Mouse (Mus musculus): Measurements from ENCODE around the gene Patl2. TPM values are rescaled to one million over a fixed set of nuclear protein-coding genes. Genes with fewer than 3 reads are reported as not detected.

Patl2 gene
- polyA plus RNA-seq, 1 experiment from 2014 or later, result not detected

DNA sequence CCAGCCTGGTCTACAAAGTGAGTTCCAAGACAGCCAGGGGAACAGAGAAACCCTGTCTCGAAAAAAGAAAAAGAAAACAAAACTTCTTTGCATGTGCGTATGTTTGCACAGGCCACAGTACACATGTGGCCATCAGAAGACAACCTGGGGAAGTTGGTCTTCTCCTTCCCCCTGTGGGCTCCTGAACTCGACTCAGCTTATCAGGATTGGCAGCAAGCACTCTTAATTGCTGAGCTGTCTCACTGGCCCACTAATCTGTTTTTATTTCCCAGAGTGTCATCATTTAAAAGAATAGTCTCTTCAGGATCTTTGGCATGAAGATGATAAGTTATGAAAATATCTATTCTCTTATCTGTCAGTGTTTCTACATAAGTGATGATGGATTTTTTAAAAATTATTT is 5.9 kb upstream of the Patl2 start:
- Histone ChIP-seq H3K4me3 (ENCODE audit: low read depth, low read length) (no peak overlapping the region), H3K4me1 (ENCODE audit: control insufficient read depth, insufficient read depth, low read length) (no peaks in the 10 kb centered on the region), H3K9me3 (ENCODE audit: control insufficient read depth, low read length) (no peaks in the 10 kb centered on the region), H3K36me3 (ENCODE audit: control insufficient read depth, insufficient read depth, low read length) (no peaks in the 10 kb centered on the region), H3K27ac (ENCODE audit: low read depth, low read length) (no peak overlapping the region), H3K4me2 (no peak overlapping the region), H3K9ac (ENCODE audit: low read length) (no peak overlapping the region), H3K27me3 (ENCODE audit: control insufficient read depth, insufficient read depth, low read length) (no peaks in the 10 kb centered on the region)
- ATAC-seq (ENCODE audit: low FRiP score) (no peak), DNase-seq (ENCODE audit: low spot score, missing footprints) (no peak)
- WGBS, result 88% methylated on average over 3 of the region's 3 CpGs

DNA sequence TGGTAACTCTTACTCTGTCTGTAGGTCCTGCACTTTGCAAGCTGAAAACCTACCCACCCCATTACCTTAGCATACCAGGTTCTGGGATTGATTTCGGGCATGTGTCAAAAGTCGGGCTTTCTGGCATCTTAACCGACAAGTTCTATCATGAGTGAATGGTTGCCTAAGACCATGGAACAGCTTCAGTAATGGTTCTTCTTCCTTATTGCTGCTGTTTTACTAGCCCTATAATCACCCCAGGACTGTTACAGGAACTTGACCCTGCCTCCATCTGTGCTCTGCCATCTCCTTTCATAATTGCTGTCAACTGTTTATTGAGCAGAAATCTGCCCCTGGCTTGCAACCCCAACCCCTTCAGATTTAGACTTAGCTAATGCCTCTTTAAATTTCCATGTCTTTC is 762 bp upstream of the Patl2 start:
- peak; percentile 59 for DNase-seq (ENCODE audit: low spot score, missing footprints)
- no peaks in the 10 kb centered on the region for H3K36me3 ChIP-seq (ENCODE audit: control insufficient read depth, insufficient read depth, low read length)
- H3K9me3 ChIP-seq (ENCODE audit: control insufficient read depth, low read length), result no peaks in the 10 kb centered on the region
- no peak for ATAC-seq (ENCODE audit: low FRiP score)
- H3K4me2 ChIP-seq, result no peak overlapping the region
- H3K27me3 ChIP-seq (ENCODE audit: control insufficient read depth, insufficient read depth, low read length), result no peaks in the 10 kb centered on the region
- H3K4me3 ChIP-seq (ENCODE audit: low read depth, low read length), result no peak overlapping the region
- H3K9ac ChIP-seq (ENCODE audit: low read length), result no peak overlapping the region
- no peak overlapping the region for H3K27ac ChIP-seq (ENCODE audit: low read depth, low read length)
- no peaks in the 10 kb centered on the region for H3K4me1 ChIP-seq (ENCODE audit: control insufficient read depth, insufficient read depth, low read length)
- WGBS, result 98% methylated on average over 3 of the region's 3 CpGs

DNA sequence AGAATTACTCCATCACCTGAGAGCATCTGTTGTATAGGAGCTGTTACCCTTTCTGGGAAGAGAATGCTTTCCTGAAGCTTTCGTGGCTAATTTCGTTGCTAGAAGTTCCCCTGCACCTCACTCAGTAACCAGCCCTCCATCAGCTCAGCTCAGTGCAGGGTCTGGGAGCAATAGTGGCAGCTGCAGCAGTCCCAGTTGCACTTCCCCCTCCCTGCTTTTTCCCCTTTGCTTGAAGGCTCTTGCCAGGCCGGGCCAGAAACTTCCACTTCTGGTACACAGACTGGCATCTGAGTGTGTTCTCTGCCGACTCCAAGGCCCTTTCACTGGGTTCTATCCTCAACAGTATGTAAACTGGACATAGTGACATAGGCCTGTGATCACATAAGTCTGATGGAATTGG is 903 bp downstream of the Patl2 start:
- no peaks in the 10 kb centered on the region for H3K27me3 ChIP-seq (ENCODE audit: control insufficient read depth, insufficient read depth, low read length)
- H3K4me3 ChIP-seq (ENCODE audit: low read depth, low read length), result no peak overlapping the region
- no peak for ATAC-seq (ENCODE audit: low FRiP score)
- WGBS, result 87% methylated on average over 4 of the region's 4 CpGs
- peak; percentile 28 for DNase-seq (ENCODE audit: low spot score, missing footprints)
- H3K4me2 ChIP-seq, result no peak overlapping the region
- no peak overlapping the region for H3K27ac ChIP-seq (ENCODE audit: low read depth, low read length)
- no peaks in the 10 kb centered on the region for H3K36me3 ChIP-seq (ENCODE audit: control insufficient read depth, insufficient read depth, low read length)
- H3K4me1 ChIP-seq (ENCODE audit: control insufficient read depth, insufficient read depth, low read length), result no peaks in the 10 kb centered on the region
- no peaks in the 10 kb centered on the region for H3K9me3 ChIP-seq (ENCODE audit: control insufficient read depth, low read length)
- no peak overlapping the region for H3K9ac ChIP-seq (ENCODE audit: low read length)

DNA sequence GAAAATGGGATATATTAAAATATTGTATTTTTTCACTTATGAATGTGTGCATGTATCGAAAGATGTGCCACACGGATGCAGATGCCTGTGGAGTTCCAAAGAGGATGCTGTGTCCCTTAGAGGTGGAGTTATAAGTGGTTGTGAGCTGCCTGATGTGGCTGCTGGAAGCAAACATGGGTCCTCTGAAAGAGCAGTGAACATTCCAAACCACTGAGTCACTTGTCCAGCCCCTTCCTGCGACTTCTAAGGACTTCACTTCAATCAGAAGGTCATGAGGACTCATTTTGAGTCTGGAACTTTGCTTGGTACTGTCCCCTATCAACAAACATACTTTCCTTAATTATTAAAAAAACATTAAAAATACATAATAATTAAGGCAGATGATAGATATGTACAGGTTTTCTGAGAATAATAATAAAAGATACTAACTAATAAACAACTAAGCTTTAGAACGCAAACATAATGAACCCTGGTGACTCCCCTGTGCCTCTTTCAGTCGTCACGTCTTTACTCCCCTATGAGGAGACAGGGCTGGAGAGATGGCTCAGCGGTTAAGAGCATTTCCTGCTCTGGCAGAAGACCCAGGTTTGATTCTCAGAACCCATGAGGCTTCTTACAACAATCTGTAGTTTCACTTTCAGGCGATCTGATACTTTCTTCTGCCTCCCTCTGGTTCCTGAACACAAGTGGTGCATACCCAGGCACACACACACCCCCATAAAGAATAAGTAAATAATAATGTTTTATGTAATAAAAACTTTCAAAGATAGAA is 5.8 kb downstream of the Patl2 start:
- Histone ChIP-seq H3K4me1 (ENCODE audit: control insufficient read depth, insufficient read depth, low read length) (no peaks in the 10 kb centered on the region), H3K4me3 (ENCODE audit: low read depth, low read length) (no peak overlapping the region), H3K9ac (ENCODE audit: low read length) (no peak overlapping the region), H3K27ac (ENCODE audit: low read depth, low read length) (no peak overlapping the region), H3K27me3 (ENCODE audit: control insufficient read depth, insufficient read depth, low read length) (no peaks in the 10 kb centered on the region), H3K4me2 (no peak overlapping the region), H3K9me3 (ENCODE audit: control insufficient read depth, low read length) (no peaks in the 10 kb centered on the region), H3K36me3 (ENCODE audit: control insufficient read depth, insufficient read depth, low read length) (no peaks in the 10 kb centered on the region)
- ATAC-seq (ENCODE audit: low FRiP score) (no peak), DNase-seq (ENCODE audit: low spot score, missing footprints) (no peak)
- WGBS, result 82% methylated on average over 8 of the region's 8 CpGs

DNA sequence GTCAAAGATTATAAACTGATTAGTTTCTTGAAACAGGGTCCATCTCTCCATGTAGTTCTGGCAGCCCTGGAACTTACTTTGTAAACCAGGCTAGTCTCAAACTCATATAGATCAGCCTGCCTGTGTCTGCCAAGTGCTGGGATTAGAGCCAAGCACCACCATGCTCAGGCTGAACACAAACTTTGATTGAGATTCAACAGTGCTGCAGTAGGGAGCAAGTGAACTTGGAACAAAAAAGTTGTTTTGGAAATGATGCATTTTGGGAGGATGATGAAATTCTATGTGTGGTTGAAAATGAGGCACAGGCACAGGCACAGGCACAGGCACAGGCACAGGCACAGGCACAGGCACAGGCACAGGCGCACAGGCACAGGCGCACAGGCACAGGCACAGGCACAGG is 13.8 kb downstream of the Patl2 start:
- H3K4me2 ChIP-seq, result no peak overlapping the region
- no peaks in the 10 kb centered on the region for H3K9me3 ChIP-seq (ENCODE audit: control insufficient read depth, low read length)
- no peaks in the 10 kb centered on the region for H3K36me3 ChIP-seq (ENCODE audit: control insufficient read depth, insufficient read depth, low read length)
- WGBS, result 96% methylated on average over 2 of the region's 2 CpGs
- H3K4me3 ChIP-seq (ENCODE audit: low read depth, low read length), result no peak overlapping the region
- no peak overlapping the region for H3K27ac ChIP-seq (ENCODE audit: low read depth, low read length)
- ATAC-seq (ENCODE audit: low FRiP score) (no peak), DNase-seq (ENCODE audit: low spot score, missing footprints) (no peak)
- H3K27me3 ChIP-seq (ENCODE audit: control insufficient read depth, insufficient read depth, low read length), result no peaks in the 10 kb centered on the region
- no peaks in the 10 kb centered on the region for H3K4me1 ChIP-seq (ENCODE audit: control insufficient read depth, insufficient read depth, low read length)
- no peak overlapping the region for H3K9ac ChIP-seq (ENCODE audit: low read length)

DNA sequence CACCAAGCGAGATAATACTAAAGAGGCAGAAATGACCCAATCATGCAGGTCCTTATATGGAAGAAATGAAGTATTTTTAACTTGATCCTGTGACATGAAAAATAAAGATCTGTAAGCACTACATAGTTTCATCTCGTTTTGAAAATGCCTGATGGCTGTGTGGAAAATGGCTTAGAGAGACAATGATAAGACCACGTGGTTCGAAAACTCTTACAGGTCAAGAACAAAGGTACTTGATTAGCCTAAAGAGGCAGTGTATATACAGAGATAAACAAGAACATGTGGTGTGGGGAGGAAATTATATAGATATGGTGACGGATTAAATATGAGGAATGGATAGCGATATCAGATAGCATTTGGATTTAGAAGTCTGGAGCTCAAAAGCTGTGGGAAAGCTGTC is 14.7 kb downstream of the Patl2 start:
- Histone ChIP-seq H3K9me3 (ENCODE audit: control insufficient read depth, low read length) (no peaks in the 10 kb centered on the region), H3K4me2 (no peak overlapping the region), H3K4me3 (ENCODE audit: low read depth, low read length) (no peak overlapping the region), H3K27ac (ENCODE audit: low read depth, low read length) (no peak overlapping the region), H3K9ac (ENCODE audit: low read length) (no peak overlapping the region), H3K27me3 (ENCODE audit: control insufficient read depth, insufficient read depth, low read length) (no peaks in the 10 kb centered on the region), H3K4me1 (ENCODE audit: control insufficient read depth, insufficient read depth, low read length) (no peaks in the 10 kb centered on the region), H3K36me3 (ENCODE audit: control insufficient read depth, insufficient read depth, low read length) (no peaks in the 10 kb centered on the region)
- DNase-seq (ENCODE audit: low spot score, missing footprints) (no peak), ATAC-seq (ENCODE audit: low FRiP score) (no peak)
- WGBS, result 91% methylated on average over 6 of the region's 6 CpGs

DNA sequence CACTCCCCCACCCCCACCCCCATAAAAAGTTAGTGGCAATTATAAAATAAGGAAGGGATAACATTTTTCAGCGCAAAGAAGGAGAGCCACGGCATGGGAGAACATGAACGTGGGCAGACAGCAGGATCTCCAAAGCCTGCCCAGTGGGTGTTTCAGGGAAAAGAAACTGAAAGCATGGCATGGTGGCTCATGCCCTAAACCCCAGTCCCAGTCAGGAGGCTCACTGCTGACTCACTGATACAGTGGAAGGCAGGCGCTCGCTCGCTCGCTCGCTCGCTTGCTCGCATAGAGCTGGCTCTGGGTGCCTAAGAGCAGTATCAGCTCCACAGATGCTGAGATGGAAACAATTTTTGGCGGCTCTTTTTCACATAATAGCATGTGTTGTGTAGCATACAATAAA is 21.7 kb downstream of the Patl2 start:
- Histone ChIP-seq H3K36me3 (ENCODE audit: control insufficient read depth, insufficient read depth, low read length) (no peaks in the 10 kb centered on the region), H3K27ac (ENCODE audit: low read depth, low read length) (no peak overlapping the region), H3K9me3 (ENCODE audit: control insufficient read depth, low read length) (no peaks in the 10 kb centered on the region), H3K4me1 (ENCODE audit: control insufficient read depth, insufficient read depth, low read length) (no peaks in the 10 kb centered on the region), H3K9ac (ENCODE audit: low read length) (no peak overlapping the region), H3K4me2 (no peak overlapping the region), H3K4me3 (ENCODE audit: low read depth, low read length) (no peak overlapping the region), H3K27me3 (ENCODE audit: control insufficient read depth, insufficient read depth, low read length) (no peaks in the 10 kb centered on the region)
- 84% methylated on average over 11 of the region's 11 CpGs for WGBS
- DNase-seq (ENCODE audit: low spot score, missing footprints) (no peak), ATAC-seq (ENCODE audit: low FRiP score) (no peak)

DNA sequence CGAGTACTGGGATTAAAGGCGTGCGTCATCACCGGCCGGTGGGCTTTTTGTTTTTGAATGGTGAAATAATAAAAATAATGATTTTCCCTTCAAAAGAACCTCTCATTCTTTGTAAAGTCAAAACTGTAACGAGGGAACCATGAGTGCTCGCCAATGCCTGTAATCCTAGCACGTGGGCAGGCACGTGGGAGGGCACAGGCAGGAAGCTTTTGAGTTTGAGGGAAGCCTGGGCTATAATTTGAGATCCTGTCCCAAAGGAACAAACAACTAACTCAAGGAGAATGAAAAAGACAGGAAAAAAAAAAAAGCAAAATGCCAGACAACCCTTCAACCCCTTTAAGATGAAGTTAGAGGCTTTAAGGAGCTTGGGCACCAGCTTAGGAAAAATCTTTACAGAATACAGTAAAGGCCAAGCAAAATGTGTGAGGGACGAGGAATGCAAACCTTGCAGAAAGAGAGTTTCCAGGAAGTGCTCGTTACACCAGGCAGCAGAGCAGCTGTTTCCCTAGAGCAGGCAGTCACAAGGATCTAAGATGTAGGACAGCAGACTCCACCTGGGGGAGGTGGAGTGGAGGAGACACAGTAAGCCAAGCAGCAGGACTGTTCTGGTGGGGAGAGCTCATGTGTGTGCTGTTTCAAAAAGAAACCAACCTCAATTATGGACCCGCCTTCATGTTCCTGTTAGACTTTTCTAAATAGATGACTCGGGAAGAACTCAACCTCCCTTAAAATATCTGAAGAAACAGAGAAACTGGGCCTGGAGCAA is 22.4 kb downstream of the Patl2 start:
- H3K27me3 ChIP-seq (ENCODE audit: control insufficient read depth, insufficient read depth, low read length), result no peaks in the 10 kb centered on the region
- ATAC-seq (ENCODE audit: low FRiP score) (no peak), DNase-seq (ENCODE audit: low spot score, missing footprints) (no peak)
- H3K27ac ChIP-seq (ENCODE audit: low read depth, low read length), result no peak overlapping the region
- H3K9me3 ChIP-seq (ENCODE audit: control insufficient read depth, low read length), result no peaks in the 10 kb centered on the region
- WGBS, result 82% methylated on average over 13 of the region's 13 CpGs
- 0 out of 2 replicates have a peak, but pooled peaks cover under 1% of the 10 kb centered on the region for H3K4me1 ChIP-seq (ENCODE audit: control insufficient read depth, insufficient read depth, low read length)
- no peaks in the 10 kb centered on the region for H3K36me3 ChIP-seq (ENCODE audit: control insufficient read depth, insufficient read depth, low read length)
- no peak overlapping the region for H3K4me3 ChIP-seq (ENCODE audit: low read depth, low read length)
- no peak overlapping the region for H3K9ac ChIP-seq (ENCODE audit: low read length)
- no peak overlapping the region for H3K4me2 ChIP-seq

DNA sequence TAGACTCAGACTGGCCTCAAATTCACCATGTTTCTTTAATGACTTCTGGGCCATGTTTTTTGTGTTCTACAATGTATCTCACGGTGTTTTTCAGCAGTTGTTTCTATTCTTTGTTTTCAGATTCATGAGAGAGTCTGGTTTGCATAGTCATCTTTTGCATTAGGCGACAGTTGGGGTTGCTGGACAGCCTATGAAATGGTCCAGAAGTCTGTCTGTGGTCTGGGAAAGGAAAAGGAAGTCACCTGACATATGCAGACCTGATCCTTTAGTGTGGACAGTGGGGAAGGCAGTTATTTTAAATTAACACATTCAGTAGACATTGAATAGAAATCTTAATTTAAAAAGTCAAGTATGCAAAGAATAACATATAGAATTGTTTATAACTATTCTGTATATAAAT is 23.5 kb downstream of the Patl2 start:
- no peak overlapping the region for H3K4me3 ChIP-seq (ENCODE audit: low read depth, low read length)
- ATAC-seq (ENCODE audit: low FRiP score) (no peak), DNase-seq (ENCODE audit: low spot score, missing footprints) (no peak)
- H3K36me3 ChIP-seq (ENCODE audit: control insufficient read depth, insufficient read depth, low read length), result no peaks in the 10 kb centered on the region
- H3K9me3 ChIP-seq (ENCODE audit: control insufficient read depth, low read length), result no peaks in the 10 kb centered on the region
- no peak overlapping the region for H3K9ac ChIP-seq (ENCODE audit: low read length)
- no peaks in the 10 kb centered on the region for H3K27me3 ChIP-seq (ENCODE audit: control insufficient read depth, insufficient read depth, low read length)
- H3K27ac ChIP-seq (ENCODE audit: low read depth, low read length), result no peak overlapping the region
- 0 out of 2 replicates have a peak, but pooled peaks cover 3% of the 10 kb centered on the region for H3K4me1 ChIP-seq (ENCODE audit: control insufficient read depth, insufficient read depth, low read length)
- 90% methylated on average over 2 of the region's 2 CpGs for WGBS
- H3K4me2 ChIP-seq, result no peak overlapping the region
